Mouse (Mus musculus): ENCODE results near the gene Stard8.
A peak's percentile ranks its signal among the peaks of the same experiment; 100 is the strongest.

DNA sequence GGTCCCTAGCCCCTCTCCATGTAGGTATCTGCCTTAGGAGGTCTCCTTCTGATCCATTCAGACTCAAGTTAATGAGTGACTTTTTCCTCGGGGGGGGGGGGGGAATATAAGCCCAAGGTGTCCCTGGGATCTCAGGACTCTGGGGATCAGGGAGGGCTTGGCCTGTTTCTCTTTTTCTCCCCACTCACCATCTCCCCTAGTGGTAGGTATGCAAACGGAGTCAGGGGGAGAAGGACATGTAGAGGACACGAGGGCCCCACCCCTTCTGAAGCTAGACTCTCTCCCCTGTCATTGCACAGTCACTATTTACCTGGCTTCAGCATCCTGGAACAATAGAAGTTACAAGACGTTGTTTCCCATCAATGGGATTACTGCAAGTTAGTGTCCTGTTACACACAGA lies 45.1 kb downstream of the Stard8 start:
- TF ChIP-seq POLR2A (IDR thresholded peaks at IDR 0.05; ENCODE audit: borderline replicate concordance, extremely low read depth, low read depth, low read length): no peak
- TF ChIP-seq CTCF (IDR thresholded peaks at IDR 0.05; ENCODE audit: insufficient read depth, low read length): peak; percentile 32; the same call in 1 of the 2 replicates

Measured in lung, adult 2 months (tissue).